Mouse (Mus musculus): ENCODE data around the gene Tmcc2. TPM values are rescaled to one million over a fixed set of nuclear protein-coding genes. Genes with fewer than 3 reads are reported as not detected.

The Tmcc2 gene
- polyA plus RNA-seq, 1 experiment from 2014 or later: 12.2 TPM

DNA sequence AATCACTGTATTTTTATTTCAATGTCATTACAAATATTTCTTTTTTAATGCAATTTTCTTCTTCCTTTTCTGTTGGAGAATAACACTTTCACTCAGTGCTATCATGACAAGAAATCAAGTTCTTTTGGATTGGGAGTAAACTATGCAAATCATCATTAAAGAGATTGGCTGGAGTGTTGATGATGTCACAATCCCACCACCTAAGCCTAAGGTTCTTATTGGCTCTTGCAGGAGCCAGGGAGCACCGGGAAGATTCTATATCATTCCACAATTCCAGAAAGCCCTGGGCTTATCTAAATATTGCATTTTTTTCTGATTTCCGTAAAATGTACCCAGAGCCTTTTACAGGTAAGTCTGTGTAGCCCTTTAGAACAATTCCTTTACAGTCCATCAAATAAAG, 5.6 kb upstream of the Tmcc2 start:
- H3K9ac ChIP-seq (ENCODE audit: low read depth, low read length): no peak overlapping the region
- WGBS: 47% methylated on average over 2 of the region's 2 CpGs
- H3K4me1 ChIP-seq (ENCODE audit: control insufficient read depth, insufficient read depth, low read length): peaks cover 3% of the 10 kb centered on the region
- no peak for ATAC-seq
- H3K4me3 ChIP-seq (ENCODE audit: low read length): no peak overlapping the region
- H3K27me3 ChIP-seq (replicated peaks; ENCODE audit: control insufficient read depth, insufficient read depth, low read length): no peaks in the 10 kb centered on the region
- no peaks in the 10 kb centered on the region for H3K9me3 ChIP-seq (ENCODE audit: control insufficient read depth, low read length)
- H3K4me2 ChIP-seq (ENCODE audit: low read depth, low read length): no peak overlapping the region
- H3K36me3 ChIP-seq (ENCODE audit: control insufficient read depth, insufficient read depth, low read length): no peaks in the 10 kb centered on the region
- H3K27ac ChIP-seq (ENCODE audit: low read length): no peak overlapping the region

- no peaks in the 10 kb centered on the region for H3K9me3 ChIP-seq (ENCODE audit: control insufficient read depth, low read length)
- 65% methylated on average over 5 of the region's 5 CpGs for WGBS
- H3K9ac ChIP-seq (ENCODE audit: low read depth, low read length): no peak overlapping the region
- no peak overlapping the region for H3K4me3 ChIP-seq (ENCODE audit: low read length)
- no peaks in the 10 kb centered on the region for H3K36me3 ChIP-seq (ENCODE audit: control insufficient read depth, insufficient read depth, low read length)
- 0 out of 2 replicates have a peak, but pooled peaks cover 2% of the 10 kb centered on the region for H3K27me3 ChIP-seq (replicated peaks; ENCODE audit: control insufficient read depth, insufficient read depth, low read length)
- no peak overlapping the region for H3K4me2 ChIP-seq (ENCODE audit: low read depth, low read length)
- peaks cover 24% of the 10 kb centered on the region for H3K4me1 ChIP-seq (ENCODE audit: control insufficient read depth, insufficient read depth, low read length)
- no peak overlapping the region for H3K27ac ChIP-seq (ENCODE audit: low read length)
- ATAC-seq: no peak
Measured at GRCm38 (mm10) chr1:132392872-132393271, 1.8 kb upstream of the Tmcc2 start.

- peak; percentile 91 for ATAC-seq
- H3K36me3 ChIP-seq (ENCODE audit: control insufficient read depth, insufficient read depth, low read length): no peaks in the 10 kb centered on the region
Measured at GRCm38 (mm10) chr1:132391580-132392022, 520 bp upstream of the Tmcc2 start.

GRCm38 (mm10) chr1:132389886-132390585, 1.0 kb downstream of the Tmcc2 start:
- Histone ChIP-seq H3K36me3 (ENCODE audit: control insufficient read depth, insufficient read depth, low read length) (no peaks in the 10 kb centered on the region), H3K4me3 (ENCODE audit: low read length) (peak overlapping the region; percentile 74), H3K27ac (ENCODE audit: low read length) (no peak overlapping the region), H3K4me2 (ENCODE audit: low read depth, low read length) (peak overlapping the region; percentile 88), H3K9me3 (ENCODE audit: control insufficient read depth, low read length) (no peaks in the 10 kb centered on the region), H3K27me3 (replicated peaks; ENCODE audit: control insufficient read depth, insufficient read depth, low read length) (0 out of 2 replicates have a peak, but pooled peaks cover 2% of the 10 kb centered on the region), H3K4me1 (ENCODE audit: control insufficient read depth, insufficient read depth, low read length) (peaks cover 34% of the 10 kb centered on the region), H3K9ac (ENCODE audit: low read depth, low read length) (peak overlapping the region; percentile 85)
- 28% methylated on average over 15 of the region's 15 CpGs for WGBS
- peak; percentile 58; the same call in 1 of the 2 replicates for ATAC-seq

More at GRCm38 (mm10) chr1:132391580-132392022, 520 bp upstream of the Tmcc2 start:
- Histone ChIP-seq H3K9me3 (ENCODE audit: control insufficient read depth, low read length) (no peaks in the 10 kb centered on the region), H3K27me3 (replicated peaks; ENCODE audit: control insufficient read depth, insufficient read depth, low read length) (0 out of 2 replicates have a peak, but pooled peaks cover 2% of the 10 kb centered on the region), H3K27ac (ENCODE audit: low read length) (peak overlapping the region; percentile 72), H3K4me2 (ENCODE audit: low read depth, low read length) (peak overlapping the region; percentile 88), H3K4me1 (ENCODE audit: control insufficient read depth, insufficient read depth, low read length) (peaks cover 24% of the 10 kb centered on the region), H3K4me3 (ENCODE audit: low read length) (peak overlapping the region; percentile 74), H3K9ac (ENCODE audit: low read depth, low read length) (peak overlapping the region; percentile 85)
- 1% methylated on average over 40 of the region's 54 CpGs for WGBS

DNA sequence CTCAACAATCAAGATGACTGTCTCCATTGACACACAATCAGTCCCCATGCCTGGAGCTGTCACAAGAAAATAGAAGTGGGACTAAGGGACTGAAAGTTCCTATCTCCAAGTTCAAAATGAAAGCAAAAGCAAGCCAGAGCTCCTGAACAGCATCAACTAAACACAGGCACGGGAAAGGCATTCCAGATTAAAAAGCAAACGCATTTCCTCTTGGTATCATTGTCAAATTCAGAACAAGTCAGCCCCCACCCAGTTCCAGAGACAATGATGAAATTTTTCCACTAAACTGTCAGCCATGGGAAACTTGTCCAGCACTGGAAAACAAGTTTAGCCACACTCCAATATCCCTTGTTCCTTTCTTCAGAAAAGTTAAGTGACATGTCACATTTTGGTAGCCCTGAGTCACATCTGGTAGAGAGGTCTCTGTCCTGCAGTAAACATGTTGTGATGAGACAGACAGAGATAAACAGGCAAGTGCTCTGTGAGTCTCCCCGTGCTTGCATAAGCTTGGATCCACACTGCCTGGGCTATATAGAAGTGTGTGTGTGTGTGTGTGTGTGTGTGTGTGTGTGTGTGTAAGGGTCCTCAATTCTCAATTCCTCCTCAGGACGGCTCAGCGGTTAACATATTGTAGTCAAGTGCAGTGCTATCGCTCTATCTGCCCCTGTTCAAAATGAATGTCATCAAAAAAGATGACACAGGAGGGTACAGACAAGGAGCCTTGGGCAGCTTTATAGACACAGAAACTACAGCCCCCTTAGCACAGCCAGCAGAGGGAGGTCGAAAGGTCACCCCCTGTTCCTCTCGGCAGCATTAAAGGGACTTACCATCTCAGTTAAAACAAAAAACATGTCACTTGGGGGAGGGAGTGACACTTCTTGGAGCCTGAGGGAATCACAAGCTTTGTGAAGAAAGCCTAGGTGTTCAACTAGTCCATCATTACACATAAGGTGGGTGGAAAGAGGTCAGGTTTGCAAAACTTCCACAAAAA, 2.0 kb downstream of the Tmcc2 start:
- Histone ChIP-seq H3K27ac (ENCODE audit: low read length) (no peak overlapping the region), H3K4me1 (ENCODE audit: control insufficient read depth, insufficient read depth, low read length) (peaks cover 39% of the 10 kb centered on the region), H3K9ac (ENCODE audit: low read depth, low read length) (no peak overlapping the region), H3K9me3 (ENCODE audit: control insufficient read depth, low read length) (no peaks in the 10 kb centered on the region), H3K4me2 (ENCODE audit: low read depth, low read length) (peak overlapping the region; percentile 18; the same call in 1 of the 2 replicates), H3K27me3 (replicated peaks; ENCODE audit: control insufficient read depth, insufficient read depth, low read length) (0 out of 2 replicates have a peak, but pooled peaks cover 2% of the 10 kb centered on the region), H3K36me3 (ENCODE audit: control insufficient read depth, insufficient read depth, low read length) (no peaks in the 10 kb centered on the region), H3K4me3 (ENCODE audit: low read length) (peak overlapping the region; percentile 74)
- ATAC-seq: no peak
- 54% methylated on average over 8 of the region's 8 CpGs for WGBS

DNA sequence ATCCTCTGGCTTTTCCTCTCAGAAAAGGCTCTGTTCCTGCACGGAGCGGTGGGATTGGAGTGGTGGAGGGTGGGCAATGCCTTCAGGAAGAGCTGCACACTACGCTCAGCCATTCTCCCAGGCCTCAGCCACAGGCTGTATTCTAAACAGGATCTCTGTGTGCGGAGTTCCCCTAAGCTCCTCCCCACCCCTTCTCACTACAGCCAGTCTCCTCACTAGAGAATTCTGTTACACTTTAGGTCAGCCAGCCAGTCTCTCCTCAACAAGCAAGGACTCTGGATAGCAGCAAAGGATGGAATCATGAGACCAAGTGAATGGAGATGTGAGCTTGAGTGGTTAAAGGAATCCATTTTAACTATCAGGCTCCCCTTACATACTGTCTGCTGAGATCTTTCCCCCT, 3.1 kb downstream of the Tmcc2 start:
- H3K36me3 ChIP-seq (ENCODE audit: control insufficient read depth, insufficient read depth, low read length): no peaks in the 10 kb centered on the region
- 0 out of 2 replicates have a peak, but pooled peaks cover 2% of the 10 kb centered on the region for H3K27me3 ChIP-seq (replicated peaks; ENCODE audit: control insufficient read depth, insufficient read depth, low read length)
- H3K9me3 ChIP-seq (ENCODE audit: control insufficient read depth, low read length): no peaks in the 10 kb centered on the region
- ATAC-seq: peak; percentile 24; the same call in 1 of the 2 replicates
- H3K9ac ChIP-seq (ENCODE audit: low read depth, low read length): peak overlapping the region; percentile 44
- H3K4me3 ChIP-seq (ENCODE audit: low read length): 0 out of 2 replicates have a peak overlapping the region, but pooled peaks have one; percentile 20
- H3K4me1 ChIP-seq (ENCODE audit: control insufficient read depth, insufficient read depth, low read length): peaks cover 39% of the 10 kb centered on the region
- peak overlapping the region; percentile 52 for H3K27ac ChIP-seq (ENCODE audit: low read length)
- H3K4me2 ChIP-seq (ENCODE audit: low read depth, low read length): peak overlapping the region; percentile 21; the same call in 1 of the 2 replicates
- WGBS: 28% methylated on average over 4 of the region's 4 CpGs

GRCm38 (mm10) chr1:132386266-132386665, 4.8 kb downstream of the Tmcc2 start:
- Histone ChIP-seq H3K4me2 (ENCODE audit: low read depth, low read length) (no peak overlapping the region), H3K4me3 (ENCODE audit: low read length) (no peak overlapping the region), H3K4me1 (ENCODE audit: control insufficient read depth, insufficient read depth, low read length) (peaks cover 36% of the 10 kb centered on the region), H3K27ac (ENCODE audit: low read length) (no peak overlapping the region), H3K36me3 (ENCODE audit: control insufficient read depth, insufficient read depth, low read length) (no peaks in the 10 kb centered on the region), H3K9ac (ENCODE audit: low read depth, low read length) (no peak overlapping the region), H3K9me3 (ENCODE audit: control insufficient read depth, low read length) (no peaks in the 10 kb centered on the region), H3K27me3 (replicated peaks; ENCODE audit: control insufficient read depth, insufficient read depth, low read length) (0 out of 2 replicates have a peak, but pooled peaks cover 2% of the 10 kb centered on the region)
- 82% methylated on average over 4 of the region's 4 CpGs for WGBS
- no peak for ATAC-seq

DNA sequence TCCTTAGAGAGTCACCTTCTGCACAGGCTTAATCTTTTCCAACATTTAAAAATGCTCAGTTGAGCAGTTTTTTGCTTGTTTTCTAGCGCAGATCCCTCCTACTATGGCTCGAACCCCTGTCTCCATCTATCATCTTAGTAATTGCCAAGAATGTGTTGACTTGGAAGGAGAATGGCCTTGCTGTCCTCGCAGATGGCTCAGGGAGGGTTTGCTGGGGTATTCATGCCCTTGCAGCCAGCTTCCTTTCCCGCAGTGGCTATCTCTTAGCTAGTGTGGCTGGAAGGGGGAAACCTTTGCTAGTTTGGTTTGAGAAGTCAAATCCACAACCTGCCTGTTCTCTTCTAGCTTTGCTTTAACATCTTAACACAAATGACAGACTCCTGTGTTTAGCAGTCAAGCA, 5.4 kb downstream of the Tmcc2 start:
- 55% methylated on average over 4 of the region's 4 CpGs for WGBS
- Histone ChIP-seq H3K4me1 (ENCODE audit: control insufficient read depth, insufficient read depth, low read length) (peaks cover 36% of the 10 kb centered on the region), H3K9me3 (ENCODE audit: control insufficient read depth, low read length) (no peaks in the 10 kb centered on the region)

DNA sequence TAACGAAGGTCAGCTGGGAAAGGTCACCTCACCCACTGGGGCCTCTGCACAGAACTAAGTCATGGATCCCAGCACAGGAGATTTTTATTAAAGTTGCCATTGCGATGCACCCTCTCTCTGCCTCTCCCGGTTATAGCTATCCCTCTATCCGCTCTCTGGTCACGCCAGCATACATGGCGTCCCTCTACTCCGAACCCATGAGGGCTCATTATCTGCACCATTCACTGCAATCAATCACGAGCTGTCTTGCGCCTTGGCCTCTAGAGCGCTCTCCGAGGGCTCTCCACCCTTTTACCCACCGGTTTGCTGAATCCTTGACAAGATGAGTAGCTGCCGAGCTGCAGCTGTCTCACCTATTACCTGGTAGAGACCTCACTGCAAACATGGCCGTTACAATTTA, 5.8 kb downstream of the Tmcc2 start:
- Histone ChIP-seq H3K4me2 (ENCODE audit: low read depth, low read length) (no peak overlapping the region), H3K9ac (ENCODE audit: low read depth, low read length) (0 out of 2 replicates have a peak overlapping the region, but pooled peaks have one; percentile 37), H3K36me3 (ENCODE audit: control insufficient read depth, insufficient read depth, low read length) (no peaks in the 10 kb centered on the region), H3K27ac (ENCODE audit: low read length) (no peak overlapping the region), H3K4me1 (ENCODE audit: control insufficient read depth, insufficient read depth, low read length) (peaks cover 36% of the 10 kb centered on the region), H3K27me3 (replicated peaks; ENCODE audit: control insufficient read depth, insufficient read depth, low read length) (0 out of 2 replicates have a peak, but pooled peaks cover 2% of the 10 kb centered on the region), H3K9me3 (ENCODE audit: control insufficient read depth, low read length) (no peaks in the 10 kb centered on the region), H3K4me3 (ENCODE audit: low read length) (no peak overlapping the region)
- 56% methylated on average over 14 of the region's 14 CpGs for WGBS
- ATAC-seq: no peak

More for the DNA sequence above, 5.4 kb downstream of the Tmcc2 start:
- no peak overlapping the region for H3K4me3 ChIP-seq (ENCODE audit: low read length)
- ATAC-seq: no peak
- H3K27me3 ChIP-seq (replicated peaks; ENCODE audit: control insufficient read depth, insufficient read depth, low read length): 0 out of 2 replicates have a peak, but pooled peaks cover 2% of the 10 kb centered on the region
- H3K4me2 ChIP-seq (ENCODE audit: low read depth, low read length): no peak overlapping the region
- H3K36me3 ChIP-seq (ENCODE audit: control insufficient read depth, insufficient read depth, low read length): no peaks in the 10 kb centered on the region
- no peak overlapping the region for H3K27ac ChIP-seq (ENCODE audit: low read length)
- no peak overlapping the region for H3K9ac ChIP-seq (ENCODE audit: low read depth, low read length)
